Mouse (Mus musculus) liver, embryonic 13.5 days (tissue): ENCODE data around the gene Bdkrb1. TPM values are rescaled to one million over a fixed set of nuclear protein-coding genes. Genes with fewer than 3 reads are reported as not detected.
A peak's percentile ranks its signal among the peaks of the same experiment; 100 is the strongest.

Experiments used
- ATAC-seq: fragments of 200-750 bp; cut with Nextera tagmentation; 2 replicates; pipeline ENCODE4 v1.8.0; 2017; ENCODE audit warnings: low read depth, mild to moderate bottlenecking, moderate number of reproducible peaks, moderate library complexity
- DNase-seq: peaks from one replicate; pipeline ENCODE4 v3.0.0; 2022
- H3K27ac ChIP-seq: fragments of 300-500 bp; sonication (generic); 2 replicates; pipeline ENCODE4 v1.5.1; 2015; ENCODE audit warnings: moderate library complexity, mild to moderate bottlenecking, inconsistent platforms
- H3K27me3 ChIP-seq: fragments of 300-500 bp; sonication (generic); 2 replicates; pipeline ENCODE4 v1.6.1; 2015; ENCODE audit warnings: mild to moderate bottlenecking, inconsistent platforms
- H3K36me3 ChIP-seq: fragments of 300-500 bp; sonication (generic); 2 replicates; pipeline ENCODE4 v1.6.1; 2015; ENCODE audit warnings: mild to moderate bottlenecking, inconsistent platforms
- H3K4me1 ChIP-seq: fragments of 300-500 bp; sonication (generic); replicated peaks from 2 replicates; pipeline ENCODE4 v1.6.1; 2015; ENCODE audit warnings: inconsistent platforms
- H3K4me2 ChIP-seq: fragments of 300-500 bp; sonication (generic); 2 replicates; pipeline ENCODE4 v1.6.1; 2015; ENCODE audit warnings: inconsistent platforms, mild to moderate bottlenecking, moderate library complexity
- H3K4me3 ChIP-seq: fragments of 300-500 bp; sonication (generic); replicated peaks from 2 replicates; pipeline ENCODE4 v1.5.1; 2015; ENCODE audit warnings: mild to moderate bottlenecking, inconsistent platforms
- H3K9ac ChIP-seq: fragments of 300-500 bp; sonication (generic); 2 replicates; pipeline ENCODE4 v1.6.1; 2015; ENCODE audit warnings: mild to moderate bottlenecking, inconsistent platforms
- H3K9me3 ChIP-seq: fragments of 300-500 bp; sonication (generic); replicated peaks from 2 replicates; pipeline ENCODE4 v1.6.1; 2016; ENCODE audit warnings: inconsistent platforms
- WGBS: fragments of 180-500 bp; shearing (Covaris S2); methylation state at CpG from one replicate; pipeline ENCODE4 v1.1.7; 2015; ENCODE audit not compliant: insufficient replicate concordance; 5-methylcytosine and 5-hydroxymethylcytosine counted together
- polyA plus RNA-seq: library from polyadenylated mRNA; unstranded; fragments of >200 nt; fragmentation: Nextera tagmentation; extraction: Ambion mirVana; gene quantifications from 2 replicates; pipeline ENCODE4 v1.2.1, GENCODE M21; 2015

Gene Bdkrb1
- 0.08 and 0.16 TPM in 2 replicates for polyA plus RNA-seq

- Histone ChIP-seq H3K4me3 (no peak within 1 kb of the TSS), H3K27me3 (no peaks in the 10 kb centered on the region), H3K27ac (no peak within 1 kb of the TSS), H3K4me2 (no peak within 1 kb of the TSS), H3K36me3 (no peaks in the 10 kb centered on the region), H3K9ac (no peak within 1 kb of the TSS), H3K9me3 (no peaks in the 10 kb centered on the region), H3K4me1 (no peaks in the 10 kb centered on the region)
- DNase-seq (no peak), ATAC-seq (no peak)
- WGBS = 80% methylated on average over 11 of the region's 11 CpGs
Measured at GRCm38 (mm10) chr12:105602581-105603210, at the start of gene Bdkrb1. Gene Bdkrb1 (plus strand): TSS chr12:105603085.

GRCm38 (mm10) chr12:105554151-105554772, 48.6 kb upstream of the Bdkrb1 start:
- H3K4me3 ChIP-seq = no peak overlapping the region
- no peaks in the 10 kb centered on the region for H3K9me3 ChIP-seq
- DNase-seq (no peak), ATAC-seq (no peak)
- H3K4me2 ChIP-seq = no peak overlapping the region
- H3K4me1 ChIP-seq = 0 out of 2 replicates have a peak, but pooled peaks cover 5% of the 10 kb centered on the region
- H3K27me3 ChIP-seq = no peaks in the 10 kb centered on the region
- H3K27ac ChIP-seq = no peak overlapping the region
- H3K36me3 ChIP-seq = no peaks in the 10 kb centered on the region
- WGBS = 42% methylated on average over 8 of the region's 8 CpGs
- no peak overlapping the region for H3K9ac ChIP-seq

GRCm38 (mm10) chr12:105555172-105555571, 47.7 kb upstream of the Bdkrb1 start:
- ATAC-seq (no peak), DNase-seq (no peak)
- Histone ChIP-seq H3K9ac (no peak overlapping the region), H3K27me3 (no peaks in the 10 kb centered on the region), H3K4me1 (0 out of 2 replicates have a peak, but pooled peaks cover 5% of the 10 kb centered on the region), H3K9me3 (no peaks in the 10 kb centered on the region), H3K4me3 (no peak overlapping the region), H3K4me2 (no peak overlapping the region), H3K36me3 (no peaks in the 10 kb centered on the region), H3K27ac (no peak overlapping the region)
- 61% methylated on average over 5 of the region's 5 CpGs for WGBS

- no peak overlapping the region for H3K27ac ChIP-seq
- H3K9me3 ChIP-seq = no peaks in the 10 kb centered on the region
- no peak overlapping the region for H3K4me3 ChIP-seq
- no peaks in the 10 kb centered on the region for H3K36me3 ChIP-seq
- H3K9ac ChIP-seq = no peak overlapping the region
- H3K27me3 ChIP-seq = peaks cover 20% of the 10 kb centered on the region
- H3K4me1 ChIP-seq = 0 out of 2 replicates have a peak, but pooled peaks cover 5% of the 10 kb centered on the region
- DNase-seq (no peak), ATAC-seq (no peak)
- no peak overlapping the region for H3K4me2 ChIP-seq
- WGBS = 43% methylated on average over 7 of the region's 7 CpGs
Measured at GRCm38 (mm10) chr12:105557250-105557925, 45.5 kb upstream of the Bdkrb1 start.

- Histone ChIP-seq H3K9me3 (no peaks in the 10 kb centered on the region), H3K4me1 (peaks cover 17% of the 10 kb centered on the region), H3K27me3 (peaks cover 53% of the 10 kb centered on the region), H3K4me3 (no peak overlapping the region), H3K27ac (no peak overlapping the region), H3K36me3 (no peaks in the 10 kb centered on the region), H3K9ac (no peak overlapping the region), H3K4me2 (no peak overlapping the region)
- 47% methylated on average over 8 of the region's 8 CpGs for WGBS
- ATAC-seq (no peak), DNase-seq (no peak)
Measured at GRCm38 (mm10) chr12:105561007-105561534, 41.8 kb upstream of the Bdkrb1 start.

GRCm38 (mm10) chr12:105562056-105562820, 40.6 kb upstream of the Bdkrb1 start:
- Histone ChIP-seq H3K4me2 (no peak overlapping the region), H3K9me3 (no peaks in the 10 kb centered on the region), H3K27me3 (peaks cover 53% of the 10 kb centered on the region), H3K9ac (no peak overlapping the region), H3K36me3 (no peaks in the 10 kb centered on the region), H3K27ac (no peak overlapping the region), H3K4me1 (peaks cover 17% of the 10 kb centered on the region), H3K4me3 (no peak overlapping the region)
- no peak for DNase-seq
- WGBS = 21% methylated on average over 8 of the region's 8 CpGs
- ATAC-seq = no peak

- H3K9me3 ChIP-seq = no peaks in the 10 kb centered on the region
- H3K9ac ChIP-seq = no peak within 1 kb of the TSS
- ATAC-seq (no peak), DNase-seq (no peak)
- H3K4me2 ChIP-seq = peak within 1 kb of the TSS; percentile 32; the same call in 1 of the 2 replicates
- peaks cover 53% of the 10 kb centered on the region for H3K27me3 ChIP-seq
- H3K4me3 ChIP-seq = peak within 1 kb of the TSS; percentile 16
- no peaks in the 10 kb centered on the region for H3K36me3 ChIP-seq
- 9% methylated on average over 25 of the region's 25 CpGs for WGBS
- no peak within 1 kb of the TSS for H3K27ac ChIP-seq
- peaks cover 17% of the 10 kb centered on the region for H3K4me1 ChIP-seq
Measured at GRCm38 (mm10) chr12:105562936-105563680, 39.8 kb upstream of the Bdkrb1 start, which contains the start of gene Bdkrb2. Gene Bdkrb2 (plus strand): TSS chr12:105563226.

- H3K27ac ChIP-seq = no peak overlapping the region
- H3K4me1 ChIP-seq = peaks cover 17% of the 10 kb centered on the region
- H3K4me2 ChIP-seq = 0 out of 2 replicates have a peak overlapping the region, but pooled peaks have one; percentile 32
- 15% methylated on average over 25 of the region's 25 CpGs for WGBS
- no peak for DNase-seq
- H3K27me3 ChIP-seq = peaks cover 53% of the 10 kb centered on the region
- H3K9ac ChIP-seq = no peak overlapping the region
- no peak for ATAC-seq
- H3K9me3 ChIP-seq = no peaks in the 10 kb centered on the region
- no peaks in the 10 kb centered on the region for H3K36me3 ChIP-seq
- H3K4me3 ChIP-seq = no peak overlapping the region
Measured at GRCm38 (mm10) chr12:105563726-105564275, 39.1 kb upstream of the Bdkrb1 start.

- H3K27me3 ChIP-seq = peaks cover 53% of the 10 kb centered on the region
- ATAC-seq = no peak
Measured at GRCm38 (mm10) chr12:105565221-105565620, 37.7 kb upstream of the Bdkrb1 start.

GRCm38 (mm10) chr12:105571867-105572266, 31.0 kb upstream of the Bdkrb1 start:
- Histone ChIP-seq H3K4me2 (no peak overlapping the region), H3K36me3 (no peaks in the 10 kb centered on the region)

More at GRCm38 (mm10) chr12:105565221-105565620, 37.7 kb upstream of the Bdkrb1 start:
- H3K27ac ChIP-seq = no peak overlapping the region
- H3K36me3 ChIP-seq = no peaks in the 10 kb centered on the region
- no peaks in the 10 kb centered on the region for H3K9me3 ChIP-seq
- no peak overlapping the region for H3K4me2 ChIP-seq
- no peak overlapping the region for H3K9ac ChIP-seq
- H3K4me3 ChIP-seq = no peak overlapping the region
- H3K4me1 ChIP-seq = peaks cover 17% of the 10 kb centered on the region
- 52% methylated on average over 5 of the region's 5 CpGs for WGBS
- DNase-seq = no peak

More at GRCm38 (mm10) chr12:105571867-105572266, 31.0 kb upstream of the Bdkrb1 start:
- no peaks in the 10 kb centered on the region for H3K27me3 ChIP-seq
- no peaks in the 10 kb centered on the region for H3K9me3 ChIP-seq
- WGBS = 58% methylated on average over 3 of the region's 3 CpGs
- no peaks in the 10 kb centered on the region for H3K4me1 ChIP-seq
- ATAC-seq (no peak), DNase-seq (no peak)
- H3K9ac ChIP-seq = no peak overlapping the region
- no peak overlapping the region for H3K27ac ChIP-seq
- no peak overlapping the region for H3K4me3 ChIP-seq
